Mouse (Mus musculus) forebrain, embryonic 10.5 days (tissue): ENCODE results near the gene Helz. TPM values are rescaled to one million over a fixed set of nuclear protein-coding genes. Genes with fewer than 3 reads are reported as not detected.

Source experiments
- DNase-seq: peaks from one replicate; pipeline ENCODE4 v3.0.0-alpha.2; 2017; ENCODE audit warnings: low spot score; ENCODE audit errors: extremely low spot score
- H3K27ac ChIP-seq: fragments of 300-500 bp; sonication (generic); 2 replicates; pipeline ENCODE4 v1.5.1; 2016; ENCODE audit warnings: mild to moderate bottlenecking
- H3K27me3 ChIP-seq: fragments of 300-500 bp; sonication (generic); 2 replicates; pipeline ENCODE4 v1.6.1; 2016; ENCODE audit warnings: mild to moderate bottlenecking; ENCODE audit not compliant: poor library complexity, severe bottlenecking
- H3K36me3 ChIP-seq: fragments of 300-500 bp; sonication (generic); replicated peaks from 2 replicates; pipeline ENCODE4 v1.6.1; 2016; ENCODE audit warnings: mild to moderate bottlenecking, moderate library complexity
- H3K4me1 ChIP-seq: fragments of 300-500 bp; sonication (generic); 2 replicates; pipeline ENCODE4 v1.6.1; 2016
- H3K4me3 ChIP-seq: fragments of 300-500 bp; sonication (generic); 2 replicates; pipeline ENCODE4 v1.5.1; 2016; ENCODE audit warnings: mild to moderate bottlenecking, moderate library complexity
- H3K9me3 ChIP-seq: fragments of 300-500 bp; sonication (generic); 2 replicates; pipeline ENCODE4 v1.6.1; 2016; ENCODE audit warnings: mild to moderate bottlenecking, moderate library complexity
- WGBS: fragments of 180-500 bp; shearing (Covaris S2); methylation state at CpG from one replicate; pipeline ENCODE4 v1.1.7; 2016; 5-methylcytosine and 5-hydroxymethylcytosine counted together
- polyA plus RNA-seq: library from polyadenylated mRNA; unstranded; fragments of >200 nt; fragmentation: Nextera tagmentation; extraction: Ambion mirVana; gene quantifications from 2 replicates; pipeline ENCODE4 v1.2.1, GENCODE M21; 2016

Gene Helz
- polyA plus RNA-seq, 1 experiment from 2014 or later: 20.5 TPM

GRCm38 (mm10) chr11:107705060-107705459 is 157.3 kb downstream of the Helz start:
- WGBS: 84% methylated on average over 6 of the region's 6 CpGs
- peaks cover 42% of the 10 kb centered on the region for H3K27me3 ChIP-seq

GRCm38 (mm10) chr11:107705476-107706074 is 157.8 kb downstream of the Helz start:
- no peaks in the 10 kb centered on the region for H3K9me3 ChIP-seq
- H3K27ac ChIP-seq: no peak overlapping the region; the same call in 1 of the 2 replicates
- no peaks in the 10 kb centered on the region for H3K36me3 ChIP-seq
- WGBS: 69% methylated on average over 11 of the region's 11 CpGs
- peaks cover 42% of the 10 kb centered on the region for H3K4me1 ChIP-seq
- no peak overlapping the region for H3K4me3 ChIP-seq
- H3K27me3 ChIP-seq: peaks cover 42% of the 10 kb centered on the region
- no peak for DNase-seq

More at GRCm38 (mm10) chr11:107705060-107705459, 157.3 kb downstream of the Helz start:
- Histone ChIP-seq H3K4me3 (no peak overlapping the region), H3K4me1 (peaks cover 42% of the 10 kb centered on the region), H3K9me3 (no peaks in the 10 kb centered on the region), H3K27ac (no peak overlapping the region), H3K36me3 (no peaks in the 10 kb centered on the region)
- no peak for DNase-seq

- Histone ChIP-seq H3K4me3 (peak overlapping the region; percentile 10; the same call in 1 of the 2 replicates), H3K36me3 (no peaks in the 10 kb centered on the region), H3K27ac (peak overlapping the region; percentile 59; the same call in 1 of the 2 replicates), H3K4me1 (peaks cover 39% of the 10 kb centered on the region), H3K27me3 (peaks cover 42% of the 10 kb centered on the region), H3K9me3 (no peaks in the 10 kb centered on the region)
- no peak for DNase-seq
- WGBS: 40% methylated on average over 20 of the region's 20 CpGs
Observed at GRCm38 (mm10) chr11:107707897-107708610, 160.3 kb downstream of the Helz start.

- 75% methylated on average over 3 of the region's 3 CpGs for WGBS
- DNase-seq: no peak
- Histone ChIP-seq H3K27me3 (peaks cover 27% of the 10 kb centered on the region), H3K9me3 (no peaks in the 10 kb centered on the region), H3K4me1 (peaks cover 27% of the 10 kb centered on the region), H3K4me3 (no peak overlapping the region), H3K27ac (no peak overlapping the region), H3K36me3 (no peaks in the 10 kb centered on the region)
Observed at GRCm38 (mm10) chr11:107710379-107710778, 162.6 kb downstream of the Helz start.

- Histone ChIP-seq H3K4me1 (peaks cover 8% of the 10 kb centered on the region; the same call in 1 of the 2 replicates), H3K4me3 (no peak overlapping the region), H3K36me3 (no peaks in the 10 kb centered on the region), H3K27ac (no peak overlapping the region), H3K9me3 (no peaks in the 10 kb centered on the region; the same call in 1 of the 2 replicates), H3K27me3 (peaks cover 6% of the 10 kb centered on the region; the same call in 1 of the 2 replicates)
- no peak for DNase-seq
- WGBS: 86% methylated on average over 7 of the region's 7 CpGs
Observed at GRCm38 (mm10) chr11:107714368-107714767, 166.6 kb downstream of the Helz start.

GRCm38 (mm10) chr11:107716332-107716938 is 168.7 kb downstream of the Helz start, which contains the start of gene Cacng1:
Gene Cacng1 (minus strand): TSS chr11:107716522.
- 81% methylated on average over 16 of the region's 16 CpGs for WGBS
- no peaks in the 10 kb centered on the region for H3K27me3 ChIP-seq
- peaks cover 8% of the 10 kb centered on the region; the same call in 1 of the 2 replicates for H3K4me1 ChIP-seq
- no peaks in the 10 kb centered on the region for H3K36me3 ChIP-seq
- no peak for DNase-seq
- H3K9me3 ChIP-seq: no peaks in the 10 kb centered on the region; the same call in 1 of the 2 replicates
- H3K27ac ChIP-seq: no peak within 1 kb of the TSS
- H3K4me3 ChIP-seq: no peak within 1 kb of the TSS

- Histone ChIP-seq H3K9me3 (no peaks in the 10 kb centered on the region; the same call in 1 of the 2 replicates), H3K36me3 (no peaks in the 10 kb centered on the region), H3K4me1 (no peaks in the 10 kb centered on the region; the same call in 1 of the 2 replicates), H3K4me3 (no peak overlapping the region), H3K27ac (no peak overlapping the region), H3K27me3 (no peaks in the 10 kb centered on the region)
- DNase-seq: no peak
- WGBS: 93% methylated on average over 9 of the region's 9 CpGs
Observed at GRCm38 (mm10) chr11:107720264-107721021, 172.7 kb downstream of the Helz start.

GRCm38 (mm10) chr11:107721057-107721456 is 173.3 kb downstream of the Helz start:
- no peaks in the 10 kb centered on the region for H3K36me3 ChIP-seq
- H3K9me3 ChIP-seq: no peaks in the 10 kb centered on the region; the same call in 1 of the 2 replicates
- no peak overlapping the region for H3K4me3 ChIP-seq
- WGBS: 92% methylated on average over 7 of the region's 7 CpGs
- no peaks in the 10 kb centered on the region for H3K27me3 ChIP-seq
- DNase-seq: no peak
- no peaks in the 10 kb centered on the region; the same call in 1 of the 2 replicates for H3K4me1 ChIP-seq
- no peak overlapping the region for H3K27ac ChIP-seq

GRCm38 (mm10) chr11:107724603-107725002 is 176.9 kb downstream of the Helz start:
- Histone ChIP-seq H3K4me1 (no peaks in the 10 kb centered on the region), H3K27ac (no peak overlapping the region), H3K36me3 (no peaks in the 10 kb centered on the region), H3K27me3 (no peaks in the 10 kb centered on the region), H3K4me3 (no peak overlapping the region), H3K9me3 (no peaks in the 10 kb centered on the region)
- DNase-seq: no peak
- WGBS: 93% methylated on average over 8 of the region's 8 CpGs

- Histone ChIP-seq H3K27me3 (no peaks in the 10 kb centered on the region), H3K4me3 (no peak overlapping the region), H3K9me3 (no peaks in the 10 kb centered on the region), H3K36me3 (peaks cover 14% of the 10 kb centered on the region), H3K27ac (no peak overlapping the region), H3K4me1 (no peaks in the 10 kb centered on the region)
- 85% methylated on average over 13 of the region's 13 CpGs for WGBS
- no peak for DNase-seq
Observed at GRCm38 (mm10) chr11:107728073-107728863, 180.5 kb downstream of the Helz start.

GRCm38 (mm10) chr11:107729141-107729540 is 181.4 kb downstream of the Helz start:
- H3K4me3 ChIP-seq: no peak overlapping the region
- no peaks in the 10 kb centered on the region for H3K27me3 ChIP-seq
- H3K27ac ChIP-seq: no peak overlapping the region
- no peaks in the 10 kb centered on the region for H3K4me1 ChIP-seq
- no peak for DNase-seq
- no peaks in the 10 kb centered on the region for H3K9me3 ChIP-seq
- H3K36me3 ChIP-seq: peaks cover 22% of the 10 kb centered on the region
- WGBS: 89% methylated on average over 7 of the region's 7 CpGs

- DNase-seq: no peak
- WGBS: 87% methylated on average over 4 of the region's 4 CpGs
- Histone ChIP-seq H3K9me3 (no peaks in the 10 kb centered on the region), H3K27ac (no peak overlapping the region), H3K4me3 (no peak overlapping the region), H3K36me3 (peaks cover 40% of the 10 kb centered on the region), H3K27me3 (no peaks in the 10 kb centered on the region), H3K4me1 (no peaks in the 10 kb centered on the region)
Observed at GRCm38 (mm10) chr11:107730940-107731339, 183.2 kb downstream of the Helz start.
